Mouse (Mus musculus) CH12.LX (cell line): ENCODE measurements around the gene Pbx1. TPM values are rescaled to one million over a fixed set of nuclear protein-coding genes. Genes with fewer than 3 reads are reported as not detected.

Experiments
- DNase-seq: peaks from one replicate; pipeline ENCODE4 v3.0.0-alpha.2; 2013; ENCODE audit errors: extremely low read depth
- H3K27ac ChIP-seq: 2 replicates; pipeline ENCODE4 v1.5.1; 2012; ENCODE audit warnings: low read depth, mild to moderate bottlenecking, control low read depth, moderate library complexity; ENCODE audit not compliant: insufficient read depth
- H3K27me3 ChIP-seq: replicated peaks from 2 replicates; pipeline ENCODE3; 2012; ENCODE audit warnings: inconsistent platforms
- H3K36me3 ChIP-seq, 2 experiments: replicated peaks in 1 of 2; 2 replicates each; pipeline versions ENCODE3 to v1.6.1; 2012; ENCODE audit warnings: inconsistent platforms in 1 of 2, low read length in 1 of 2, mild to moderate bottlenecking in 1 of 2, mixed read lengths in 1 of 2, moderate library complexity in 1 of 2; ENCODE audit not compliant: control insufficient read depth in 1 of 2, insufficient read depth in 1 of 2
- H3K4me1 ChIP-seq, 2 experiments: 2 replicates each; pipeline ENCODE4 v1.6.1; 2012; ENCODE audit warnings: inconsistent platforms in 1 of 2, moderate library complexity in 1 of 2; ENCODE audit not compliant: insufficient read depth in 2 of 2, control insufficient read depth in 1 of 2
- H3K4me2 ChIP-seq: 2 replicates; pipeline ENCODE4 v1.6.1; 2012; ENCODE audit warnings: low read depth, mild to moderate bottlenecking, control low read depth; ENCODE audit not compliant: poor library complexity, insufficient read depth, severe bottlenecking
- H3K4me3 ChIP-seq, 3 experiments: fragments of 150-350 bp in 1 of 3; sonication (generic) in 1 of 3; replicated peaks in 1 of 3; 2 replicates each; pipeline versions ENCODE3 to v1.5.1; 2011 to 2012; ENCODE audit warnings: low read depth in 2 of 3, low read length in 2 of 3, mild to moderate bottlenecking in 2 of 3, moderate library complexity in 2 of 3, control low read depth in 1 of 3, improper control_type of control experiment in 1 of 3, inconsistent platforms in 1 of 3, mixed read lengths in 1 of 3; ENCODE audit not compliant: poor library complexity in 1 of 3
- H3K79me2 ChIP-seq: replicated peaks from 2 replicates; pipeline ENCODE4 v1.6.1; 2012; ENCODE audit warnings: mild to moderate bottlenecking, moderate library complexity; ENCODE audit not compliant: control insufficient read depth, poor library complexity, insufficient read depth, severe bottlenecking; ENCODE audit errors: extremely low read depth
- H3K9ac ChIP-seq: 2 replicates; pipeline ENCODE4 v1.6.1; 2012; ENCODE audit warnings: low read depth, mild to moderate bottlenecking, control low read depth, moderate library complexity; ENCODE audit not compliant: insufficient read depth
- H3K9me3 ChIP-seq: replicated peaks from 2 replicates; pipeline ENCODE3; 2012; ENCODE audit warnings: low read length, inconsistent platforms, mixed read lengths
- E2F4 ChIP-seq: IDR thresholded peaks from 2 replicates; pipeline ENCODE4 v1.6.1; 2011; ENCODE audit warnings: low read depth, low read length, improper control_type of control experiment; ENCODE audit not compliant: insufficient replicate concordance
- ELF1 ChIP-seq: IDR thresholded peaks from 2 replicates; pipeline ENCODE4 v1.6.1; 2014; ENCODE audit warnings: low read depth, mild to moderate bottlenecking, inconsistent platforms, low read length, improper control_type of control experiment
- EP300 ChIP-seq: IDR thresholded peaks from 2 replicates; pipeline ENCODE4 v1.6.1; 2011; ENCODE audit warnings: low read length, improper control_type of control experiment
- GABPA ChIP-seq: IDR thresholded peaks from 2 replicates; pipeline ENCODE4 v1.6.1; 2012; ENCODE audit warnings: low read depth, low read length, improper control_type of control experiment, inconsistent platforms; ENCODE audit not compliant: insufficient replicate concordance
- HCFC1 ChIP-seq: IDR thresholded peaks from 2 replicates; pipeline ENCODE4 v1.6.1; 2012; ENCODE audit warnings: low read depth, mild to moderate bottlenecking, inconsistent platforms, low read length, improper control_type of control experiment
- JUN ChIP-seq: IDR thresholded peaks from 2 replicates; pipeline ENCODE4 v1.6.1; 2011; ENCODE audit warnings: low read depth, mild to moderate bottlenecking, low read length, improper control_type of control experiment, moderate library complexity; ENCODE audit not compliant: insufficient read depth
- MAFK ChIP-seq: IDR thresholded peaks from 2 replicates; pipeline ENCODE4 v1.6.1; 2011; ENCODE audit warnings: low read length, improper control_type of control experiment; ENCODE audit not compliant: insufficient replicate concordance
- MAX ChIP-seq: IDR thresholded peaks from 2 replicates; pipeline ENCODE4 v1.6.1; 2011; ENCODE audit warnings: low read length, improper control_type of control experiment
- MXI1 ChIP-seq: IDR thresholded peaks from 2 replicates; pipeline ENCODE4 v1.6.1; 2011; ENCODE audit warnings: mild to moderate bottlenecking, low read depth, low read length, improper control_type of control experiment
- MYC ChIP-seq: IDR thresholded peaks from 2 replicates; pipeline ENCODE4 v1.6.1; 2011; ENCODE audit warnings: low read depth, mild to moderate bottlenecking, improper control_type of control experiment, low read length
- NELFE ChIP-seq: IDR thresholded peaks from 2 replicates; pipeline ENCODE4 v1.6.1; 2011; ENCODE audit warnings: low read depth, low read length, improper control_type of control experiment
- PAX5 ChIP-seq: IDR thresholded peaks from 2 replicates; pipeline ENCODE4 v1.6.1; 2012; ENCODE audit warnings: low read length, inconsistent platforms, mixed read lengths
- POLR2A ChIP-seq: IDR thresholded peaks from 2 replicates; pipeline ENCODE4 v1.6.1; 2011; ENCODE audit warnings: low read depth, mild to moderate bottlenecking, improper control_type of control experiment, low read length
- POLR2AphosphoS2 ChIP-seq: IDR thresholded peaks from 2 replicates; pipeline ENCODE4 v1.6.1; 2011; ENCODE audit warnings: low read depth, low read length, improper control_type of control experiment
- RAD21 ChIP-seq: IDR thresholded peaks from 2 replicates; pipeline ENCODE4 v1.6.1; 2011; ENCODE audit warnings: low read depth, mild to moderate bottlenecking, low read length, improper control_type of control experiment, moderate library complexity
- SIN3A ChIP-seq: IDR thresholded peaks from 2 replicates; pipeline ENCODE4 v1.6.1; 2012; ENCODE audit warnings: low read length, improper control_type of control experiment, inconsistent platforms
- SMC3 ChIP-seq: IDR thresholded peaks from 2 replicates; pipeline ENCODE4 v1.6.1; 2011; ENCODE audit warnings: low read depth, low read length, improper control_type of control experiment
- TBP ChIP-seq: conservative IDR thresholded peaks from 2 replicates; pipeline ENCODE4 v1.6.1; 2011; ENCODE audit warnings: low read depth, low read length, improper control_type of control experiment
- TCF12 ChIP-seq: IDR thresholded peaks from 2 replicates; pipeline ENCODE4 v1.6.1; 2014; ENCODE audit warnings: low read depth, mild to moderate bottlenecking, inconsistent platforms, low read length, improper control_type of control experiment
- UBTF ChIP-seq: IDR thresholded peaks from 2 replicates; pipeline ENCODE4 v1.6.1; 2012; ENCODE audit warnings: low read depth, mild to moderate bottlenecking, inconsistent platforms, low read length, improper control_type of control experiment, moderate library complexity
- USF2 ChIP-seq: conservative IDR thresholded peaks from 2 replicates; pipeline ENCODE4 v1.6.1; 2011; ENCODE audit warnings: low read depth, low read length, improper control_type of control experiment
- ZC3H11A ChIP-seq: IDR thresholded peaks from 2 replicates; pipeline ENCODE4 v1.6.1; 2012; ENCODE audit warnings: low read depth, mild to moderate bottlenecking, inconsistent platforms, low read length, improper control_type of control experiment
- ZKSCAN1 ChIP-seq: IDR thresholded peaks from 2 replicates; pipeline ENCODE4 v1.6.1; 2012; ENCODE audit warnings: low read depth, inconsistent platforms, low read length, improper control_type of control experiment, borderline replicate concordance
- ZMIZ1 ChIP-seq: IDR thresholded peaks from 2 replicates; pipeline ENCODE4 v1.6.1; 2012; ENCODE audit warnings: low read depth, mild to moderate bottlenecking, inconsistent platforms, low read length, improper control_type of control experiment
- ZNF384 ChIP-seq: IDR thresholded peaks from 2 replicates; pipeline ENCODE4 v1.6.1; 2012; ENCODE audit warnings: low read depth, low read length, improper control_type of control experiment, inconsistent platforms
- dilution Hi-C: fragments of 300-500 bp; cut with MboI; formaldehyde crosslinking; loops from 2 replicates; pipeline ENCODE4 v1.14.3; 2020; ENCODE audit warnings: low sequenced_read_pairs; ENCODE audit not compliant: extremely low pct_unique_long_range_greater_than_20kb, extremely low pct_ligation_motif_present
- in situ Hi-C: fragments of 300-500 bp; cut with MboI; formaldehyde crosslinking; loops from 3 replicates; pipeline ENCODE4 v1.14.3; 2019; ENCODE audit warnings: low sequenced_read_pairs, low pct_ligation_motif_present, low pct_unique_long_range_greater_than_20kb, mixed read lengths
- polyA plus RNA-seq: library from polyadenylated mRNA; unstranded; fragments of >175 nt; gene quantifications from 2 replicates; pipeline ENCODE4 v1.2.1, GENCODE M21; 2012; ENCODE audit warnings: low read depth; ENCODE audit not compliant: insufficient read length
- total RNA-seq, 2 experiments: library from RNA; depleted of rRNA; stranded (reverse); fragments of 300-350 nt in 1 of 2; fragments of >200 nt in 1 of 2; gene quantifications; 2 replicates each; pipeline ENCODE4 v1.2.3; 2012 to 2014

Pbx1 gene
- total and polyA plus RNA-seq, 3 experiments: not detected

- in situ Hi-C loops: no loop called here
- DNase-seq: no peak
- Histone ChIP-seq H3K4me3 (no peak overlapping the region), H3K27ac (no peak overlapping the region), H3K4me2 (no peak overlapping the region), H3K9me3 (peaks cover 86% of the 10 kb centered on the region), H3K36me3 (no peaks in the 10 kb centered on the region), H3K79me2 (no peaks in the 10 kb centered on the region), H3K9ac (no peak overlapping the region), H3K27me3 (no peaks in the 10 kb centered on the region), H3K4me1 (no peaks in the 10 kb centered on the region)
- TF ChIP-seq EP300: no peak
- no peak for TF ChIP-seq E2F4
- no peak for TF ChIP-seq UBTF
- TF ChIP-seq MAX: no peak
- TF ChIP-seq POLR2A: no peak
- TF ChIP-seq ZKSCAN1: no peak
- TF ChIP-seq ZC3H11A: no peak
- TF ChIP-seq SIN3A: no peak
- no peak for TF ChIP-seq MAFK
- dilution Hi-C loops: no loop called here
These were observed 69.0 kb downstream of the Pbx1 start for GRCm38 (mm10) chr1:168363053-168363452.

GRCm38 (mm10) chr1:168362464-168362863, 69.6 kb downstream of the Pbx1 start:
- in situ Hi-C loops: no loop called here
- Histone ChIP-seq H3K9me3 (peaks cover 84% of the 10 kb centered on the region), H3K4me3 (no peak overlapping the region), H3K27me3 (no peaks in the 10 kb centered on the region), H3K4me1 (no peaks in the 10 kb centered on the region), H3K36me3 (no peaks in the 10 kb centered on the region)
- DNase-seq: no peak
- no peak for TF ChIP-seq ELF1
- TF ChIP-seq NELFE: no peak
- TF ChIP-seq GABPA: no peak
- TF ChIP-seq UBTF: no peak
- no peak for TF ChIP-seq PAX5
- no peak for TF ChIP-seq POLR2AphosphoS2
- TF ChIP-seq USF2: no peak
- TF ChIP-seq RAD21: no peak
- no peak for TF ChIP-seq SMC3
- TF ChIP-seq SIN3A: no peak
- no peak for TF ChIP-seq HCFC1
- no peak for TF ChIP-seq ZMIZ1
- no peak for TF ChIP-seq TCF12
- no peak for TF ChIP-seq ZC3H11A
- no peak for TF ChIP-seq MYC
- no peak for TF ChIP-seq ZNF384
- TF ChIP-seq TBP: no peak
- no peak for TF ChIP-seq MXI1
- TF ChIP-seq JUN: no peak
- TF ChIP-seq, all 38 proteins: peak for 0
- H3K27ac ChIP-seq: no peak overlapping the region
- H3K9ac ChIP-seq: no peak overlapping the region
- no peak overlapping the region for H3K4me2 ChIP-seq
- dilution Hi-C loops: no loop called here
- no peaks in the 10 kb centered on the region for H3K79me2 ChIP-seq
